Mouse (Mus musculus) stomach, embryonic 14.5 days (tissue): ENCODE measurements around the gene Mkks. TPM values are rescaled to one million over a fixed set of nuclear protein-coding genes. Genes with fewer than 3 reads are reported as not detected.

ENCODE experiments used
- ATAC-seq: fragments of 200-750 bp; cut with Nextera tagmentation; 2 replicates; pipeline ENCODE4 v1.8.0; 2017; ENCODE audit warnings: low read depth, moderate TSS enrichment; ENCODE audit not compliant: insufficient number of reproducible peaks, insufficient read depth, low FRiP score
- H3K27ac ChIP-seq: fragments of 300-500 bp; sonication (generic); 2 replicates; pipeline ENCODE4 v1.5.1; 2014; ENCODE audit warnings: mild to moderate bottlenecking, low read length, moderate library complexity, mixed read lengths
- H3K27me3 ChIP-seq: fragments of 300-500 bp; sonication (generic); 2 replicates; pipeline ENCODE4 v1.6.1; 2014; ENCODE audit warnings: low read length, control low read depth, mixed read lengths; ENCODE audit not compliant: control insufficient read depth, insufficient read depth
- H3K36me3 ChIP-seq: fragments of 300-500 bp; sonication (generic); 2 replicates; pipeline ENCODE4 v1.6.1; 2014; ENCODE audit warnings: mild to moderate bottlenecking, control low read depth, low read length, moderate library complexity, mixed read lengths; ENCODE audit not compliant: control insufficient read depth, insufficient read depth
- H3K4me1 ChIP-seq: fragments of 300-500 bp; sonication (generic); 2 replicates; pipeline ENCODE4 v1.6.1; 2014; ENCODE audit warnings: low read length, control low read depth, mixed read lengths; ENCODE audit not compliant: control insufficient read depth, insufficient read depth
- H3K4me2 ChIP-seq: fragments of 300-500 bp; sonication (generic); replicated peaks from 2 replicates; pipeline ENCODE4 v1.6.1; 2014; ENCODE audit warnings: low read depth, low read length, control low read depth
- H3K4me3 ChIP-seq: fragments of 300-500 bp; sonication (generic); 2 replicates; pipeline ENCODE4 v1.5.1; 2014; ENCODE audit warnings: low read depth, low read length, control low read depth
- H3K9ac ChIP-seq: fragments of 300-500 bp; sonication (generic); replicated peaks from 2 replicates; pipeline ENCODE4 v1.6.1; 2014; ENCODE audit warnings: low read depth, mild to moderate bottlenecking, control low read depth, low read length, moderate library complexity, mixed read lengths
- H3K9me3 ChIP-seq: fragments of 300-500 bp; sonication (generic); 2 replicates; pipeline ENCODE4 v1.6.1; 2016; ENCODE audit warnings: low read depth, low read length, control low read depth; ENCODE audit not compliant: control insufficient read depth
- WGBS: fragments of 180-500 bp; shearing (Covaris S2); extraction: QIAGEN DNeasy Blood & Tissue Kit; methylation state at CpG from one replicate; pipeline ENCODE4 v1.1.7; 2014; 5-methylcytosine and 5-hydroxymethylcytosine counted together
- polyA plus RNA-seq: library from polyadenylated mRNA; unstranded; fragments of >200 nt; fragmentation: Nextera tagmentation; extraction: Ambion mirVana; gene quantifications from 2 replicates; pipeline ENCODE4 v1.2.1, GENCODE M21; 2014

Gene Mkks
- polyA plus RNA-seq, 1 experiment from 2014 or later, result 14.5 TPM

- H3K4me2 ChIP-seq, result no peak overlapping the region
- no peaks in the 10 kb centered on the region for H3K9me3 ChIP-seq
- 0 out of 2 replicates have a peak overlapping the region, but pooled peaks have one; percentile 27 for H3K27ac ChIP-seq
- no peak overlapping the region for H3K4me3 ChIP-seq
- WGBS, result 57% methylated on average over 4 of the region's 4 CpGs
- no peak for ATAC-seq
- H3K36me3 ChIP-seq, result no peaks in the 10 kb centered on the region
- H3K9ac ChIP-seq, result no peak overlapping the region
- H3K27me3 ChIP-seq, result no peaks in the 10 kb centered on the region
- H3K4me1 ChIP-seq, result no peaks in the 10 kb centered on the region
These were observed 63.6 kb downstream of the Mkks start for GRCm38 (mm10) chr2:136827612-136828011.

Other genes with a start within 250 kb of the Mkks start
- gene Snap25, start 177.9 kb downstream of the Mkks start, polyA plus RNA-seq, result 13.2 and 16.6 TPM in 2 replicates
- 34.1 and 39.4 TPM in 2 replicates for gene AL731706.2, start 5.7 kb downstream of the Mkks start, polyA plus RNA-seq
- 6.2 and 8.0 TPM in 2 replicates for gene Slx4ip, start 171 bp downstream of the Mkks start, polyA plus RNA-seq
- gene AL731706.1, start within 50 bp of the Mkks start, polyA plus RNA-seq, result 34.4 and 37.1 TPM in 2 replicates
- 20.2 and 23.6 TPM in 2 replicates for gene Jag1, start 225.3 kb upstream of the Mkks start, polyA plus RNA-seq